Mouse (Mus musculus): ENCODE results near the gene Arpp21.

Arpp21 gene

GRCm38 (mm10) chr9:112178438-112178837, 57.3 kb downstream of the Arpp21 start:
- no peak for DNase-seq (ENCODE audit: low spot score in 2 of 2)

- no peak for DNase-seq (ENCODE audit: low spot score in 2 of 2)
These were observed 58.2 kb downstream of the Arpp21 start for GRCm38 (mm10) chr9:112177569-112177968.

- no peak for DNase-seq (ENCODE audit: low spot score in 2 of 2)
These were observed 59.4 kb downstream of the Arpp21 start for GRCm38 (mm10) chr9:112176317-112176716.

DNA sequence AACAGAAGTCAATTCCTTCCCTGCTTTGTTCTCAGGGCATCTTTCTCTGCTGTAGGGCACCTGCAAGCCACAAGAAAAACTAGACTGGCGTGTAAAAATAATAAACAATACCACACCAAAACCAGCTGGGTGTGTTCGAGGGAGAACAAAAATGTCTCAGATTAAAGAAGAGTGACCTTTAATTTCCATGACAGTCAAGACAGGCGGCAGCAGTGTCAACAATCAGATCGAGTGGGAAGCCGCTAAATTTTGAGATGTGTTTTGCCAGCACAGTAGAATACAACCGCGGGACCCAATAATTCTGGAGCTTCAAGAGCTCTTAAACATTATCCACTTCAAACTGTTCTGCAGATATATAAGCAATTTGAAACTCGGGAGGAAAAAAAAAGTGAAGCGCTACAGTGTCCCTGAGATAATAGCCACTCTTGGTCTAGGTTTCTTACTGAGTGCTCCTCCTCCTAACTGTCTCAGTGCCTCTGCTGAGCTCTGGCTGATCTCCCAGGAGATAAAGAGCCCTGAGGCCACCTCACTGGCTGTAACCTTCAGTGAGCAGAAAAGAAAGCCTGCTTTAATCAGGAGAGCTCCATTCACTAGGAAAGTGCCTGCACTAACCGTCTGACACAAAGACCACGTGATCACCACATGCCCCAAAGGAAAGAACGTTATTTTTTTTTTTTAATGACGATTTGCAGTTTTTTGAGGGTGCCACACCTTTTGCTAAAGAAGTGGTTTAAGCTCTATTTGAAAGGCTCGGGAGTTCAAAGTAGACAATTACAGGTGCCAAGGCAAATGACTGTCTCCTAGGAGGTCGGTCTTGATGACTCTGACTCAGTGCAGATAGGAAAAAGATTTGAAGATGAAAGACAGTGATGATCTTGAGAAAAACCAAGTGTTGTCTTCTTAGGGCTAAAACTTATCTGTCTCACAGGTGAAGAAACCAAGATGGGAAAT, 61.1 kb downstream of the Arpp21 start:
- no peak for DNase-seq (ENCODE audit: low spot score in 2 of 2)

DNA sequence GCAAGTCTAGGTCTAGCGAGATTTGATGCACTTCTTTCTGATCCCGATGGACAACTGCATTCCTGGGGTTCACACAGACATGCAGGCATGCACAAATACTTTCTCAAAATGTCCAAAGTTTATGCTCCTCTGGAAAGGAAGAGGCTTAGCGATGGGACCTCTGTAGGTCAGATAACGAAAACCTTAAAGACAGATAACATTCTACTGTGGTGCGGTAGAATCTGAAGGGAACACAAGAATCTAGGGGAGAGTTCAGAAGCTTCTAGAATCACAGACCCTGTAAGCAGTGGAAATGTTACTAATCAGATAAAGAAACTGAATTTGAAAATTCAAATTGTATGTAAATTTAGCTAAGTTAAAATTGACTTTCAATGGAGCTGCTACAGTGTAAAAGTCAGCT, 62.0 kb downstream of the Arpp21 start:
- no peak for DNase-seq (ENCODE audit: low spot score in 2 of 2)

DNA sequence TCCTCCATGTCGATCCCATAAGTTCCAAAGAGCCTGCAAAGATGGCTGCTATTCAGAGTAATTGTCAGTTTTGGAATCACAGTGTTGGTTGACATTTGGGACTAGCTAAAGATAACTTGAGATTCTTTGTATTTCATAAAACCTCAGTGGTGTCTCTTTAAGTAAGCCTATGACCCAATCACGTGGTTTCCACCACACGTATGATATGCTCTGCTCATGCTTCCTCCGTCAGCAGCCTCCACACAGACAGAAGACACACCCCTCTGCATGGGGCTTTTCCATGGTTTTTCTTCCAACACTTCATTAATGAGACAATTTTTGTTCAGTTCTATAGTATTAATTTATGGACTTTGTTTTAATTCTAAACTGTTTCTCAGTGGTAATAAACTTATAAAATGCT, 71.1 kb downstream of the Arpp21 start:
- DNase-seq (ENCODE audit: low spot score in 2 of 2) = no peak

GRCm38 (mm10) chr9:112160981-112161380, 74.8 kb downstream of the Arpp21 start:
- DNase-seq (ENCODE audit: low spot score in 2 of 2) = no peak

- no peak for DNase-seq (ENCODE audit: low spot score in 2 of 2)
These were observed 81.8 kb downstream of the Arpp21 start for GRCm38 (mm10) chr9:112153972-112154371.

DNA sequence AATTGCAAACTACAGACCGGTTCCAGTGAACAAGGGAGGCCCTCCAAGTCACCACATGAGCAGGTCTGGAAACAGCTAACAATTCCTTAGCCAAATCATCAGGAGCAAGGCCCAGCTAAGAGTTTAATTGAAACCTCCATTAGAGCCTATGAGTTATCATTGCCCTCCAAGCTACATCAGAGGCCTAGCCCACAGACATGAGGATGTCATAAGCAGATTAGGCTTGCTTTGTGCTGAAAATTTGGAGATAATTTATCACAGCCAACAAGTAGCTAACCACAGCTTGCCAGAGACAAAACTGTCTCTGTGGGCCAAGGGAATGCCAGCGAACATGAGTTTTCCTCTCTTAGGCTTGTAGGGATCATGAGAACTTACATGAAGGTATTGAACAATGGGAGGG, 83.0 kb downstream of the Arpp21 start:
- no peak for DNase-seq (ENCODE audit: low spot score in 2 of 2)

DNA sequence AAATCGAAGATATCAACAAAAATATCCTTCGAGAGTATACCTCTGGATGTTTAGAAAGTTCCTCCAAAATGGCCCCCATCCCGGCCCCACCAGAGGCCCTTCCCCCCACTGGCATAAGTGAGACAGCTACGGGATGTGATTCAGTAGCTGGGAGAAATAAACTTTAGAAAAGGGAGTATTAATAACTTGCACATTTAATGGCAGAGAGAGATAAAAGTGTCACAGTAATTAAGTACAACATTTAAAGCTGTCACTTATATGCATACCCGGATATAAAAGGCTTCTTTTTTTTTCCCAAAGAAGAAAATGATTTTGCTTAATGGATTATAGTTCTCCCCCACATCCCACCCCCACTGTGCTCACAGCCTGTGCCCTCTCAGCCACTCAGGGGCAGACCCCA, 84.6 kb downstream of the Arpp21 start:
- no peak for DNase-seq (ENCODE audit: low spot score in 2 of 2)

DNA sequence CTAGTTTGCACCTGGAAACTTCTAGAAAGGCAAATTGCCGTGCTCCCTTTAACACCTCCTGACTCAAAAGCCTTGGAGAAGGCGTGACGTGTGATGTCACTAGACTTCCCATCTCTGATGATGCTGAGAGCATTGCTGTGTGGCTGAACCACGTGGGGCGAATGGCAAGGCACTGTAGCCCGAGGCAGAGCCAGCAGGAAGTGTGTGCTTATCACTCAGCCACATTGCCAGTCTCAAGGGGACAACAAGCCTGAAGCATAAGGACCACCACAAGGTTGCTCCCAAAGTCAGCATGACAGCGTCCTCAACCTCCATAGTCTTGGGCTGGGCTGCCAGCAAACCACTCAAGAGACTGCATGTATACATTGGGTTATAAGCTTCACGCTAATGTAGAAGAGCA, 95.1 kb downstream of the Arpp21 start:
- DNase-seq (ENCODE audit: low spot score in 2 of 2) = no peak

DNA sequence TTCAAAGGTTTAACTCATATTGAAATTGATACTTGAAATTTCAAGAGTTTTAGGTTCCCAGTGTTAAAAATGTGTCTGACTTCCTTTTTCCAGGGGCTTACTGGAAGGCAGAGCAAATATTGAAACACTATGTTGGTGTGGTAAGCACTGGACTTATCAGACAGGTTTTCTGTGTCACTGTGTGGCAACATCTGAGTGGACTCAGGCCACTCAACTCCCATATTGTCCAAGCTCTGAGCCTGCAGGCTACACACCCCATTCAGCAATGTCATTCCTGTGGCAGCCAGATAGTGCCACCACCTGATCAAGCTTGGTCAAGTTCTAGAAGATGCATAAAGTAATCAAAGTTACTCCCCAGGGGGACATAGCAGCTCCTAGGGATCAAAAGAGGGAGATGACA, 97.9 kb downstream of the Arpp21 start:
- no peak for DNase-seq (ENCODE audit: low spot score in 2 of 2)

DNA sequence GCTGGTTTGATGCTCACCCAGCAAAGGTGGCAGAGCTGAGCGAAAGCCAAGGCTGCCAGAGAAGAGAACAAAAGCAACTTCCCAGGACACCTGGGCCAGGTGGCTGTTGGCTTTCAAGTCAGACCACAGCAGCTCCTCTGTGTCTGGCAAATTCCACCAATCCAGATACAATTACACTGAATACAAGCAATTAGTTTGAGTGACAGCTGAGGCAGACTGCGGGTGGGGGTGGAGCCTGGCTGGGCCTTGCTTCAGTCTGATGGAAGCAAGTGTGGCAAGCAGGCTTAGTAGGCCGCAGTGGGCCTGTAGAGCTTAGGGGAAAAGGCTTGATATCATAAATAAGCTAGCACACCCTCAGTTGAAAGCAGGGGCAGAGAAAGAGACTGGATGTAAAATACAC, 104.9 kb downstream of the Arpp21 start:
- no peak for DNase-seq (ENCODE audit: low spot score in 2 of 2)

DNA sequence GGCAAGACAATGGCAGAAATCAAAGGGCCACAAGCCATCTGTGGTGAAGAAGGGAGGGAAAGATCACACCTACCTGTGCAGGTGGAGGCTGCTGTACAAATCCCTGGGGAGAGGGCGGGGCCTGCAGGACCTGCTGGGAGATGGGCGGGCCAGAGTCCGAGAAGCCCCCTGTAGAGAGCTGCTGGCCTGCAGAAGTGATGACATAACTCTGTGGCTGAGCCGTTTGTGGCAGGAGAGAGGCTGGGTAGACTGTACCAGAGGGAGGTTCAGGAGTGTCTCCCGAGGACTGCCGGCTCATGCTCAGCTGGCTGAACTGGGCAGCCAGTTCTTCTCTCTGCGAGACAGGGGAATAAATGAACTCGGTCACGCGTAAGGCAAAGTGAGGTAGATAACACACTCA, 111.1 kb downstream of the Arpp21 start:
- no peak for DNase-seq (ENCODE audit: low spot score in 2 of 2)

GRCm38 (mm10) chr9:112124184-112124583, 111.6 kb downstream of the Arpp21 start:
- DNase-seq (ENCODE audit: low spot score in 2 of 2) = no peak

- DNase-seq (ENCODE audit: low spot score in 2 of 2) = no peak
These were observed 112.3 kb downstream of the Arpp21 start for GRCm38 (mm10) chr9:112123421-112123828.

DNA sequence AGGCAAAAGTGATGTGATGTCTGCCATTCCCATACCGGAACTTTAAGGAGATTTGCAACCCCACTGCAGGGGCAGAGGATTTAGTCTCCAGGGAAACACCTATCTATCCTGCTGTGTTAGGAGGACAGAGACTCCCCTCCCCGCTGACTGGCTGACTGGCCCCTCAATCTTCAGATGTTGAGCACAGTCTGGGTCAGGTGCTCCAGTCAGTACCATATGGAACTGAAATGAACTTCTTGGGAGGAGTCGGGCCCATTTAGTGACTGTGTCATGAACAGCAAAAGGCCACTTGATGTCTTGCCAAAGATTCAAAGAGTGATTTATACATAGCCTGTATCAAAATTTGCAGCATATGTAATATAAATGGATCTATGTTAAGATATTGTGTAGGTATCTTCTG, 116.2 kb downstream of the Arpp21 start:
- no peak for DNase-seq (ENCODE audit: low spot score in 2 of 2)

- DNase-seq (ENCODE audit: low spot score in 2 of 2) = no peak
These were observed 116.7 kb downstream of the Arpp21 start for GRCm38 (mm10) chr9:112119106-112119433.

DNA sequence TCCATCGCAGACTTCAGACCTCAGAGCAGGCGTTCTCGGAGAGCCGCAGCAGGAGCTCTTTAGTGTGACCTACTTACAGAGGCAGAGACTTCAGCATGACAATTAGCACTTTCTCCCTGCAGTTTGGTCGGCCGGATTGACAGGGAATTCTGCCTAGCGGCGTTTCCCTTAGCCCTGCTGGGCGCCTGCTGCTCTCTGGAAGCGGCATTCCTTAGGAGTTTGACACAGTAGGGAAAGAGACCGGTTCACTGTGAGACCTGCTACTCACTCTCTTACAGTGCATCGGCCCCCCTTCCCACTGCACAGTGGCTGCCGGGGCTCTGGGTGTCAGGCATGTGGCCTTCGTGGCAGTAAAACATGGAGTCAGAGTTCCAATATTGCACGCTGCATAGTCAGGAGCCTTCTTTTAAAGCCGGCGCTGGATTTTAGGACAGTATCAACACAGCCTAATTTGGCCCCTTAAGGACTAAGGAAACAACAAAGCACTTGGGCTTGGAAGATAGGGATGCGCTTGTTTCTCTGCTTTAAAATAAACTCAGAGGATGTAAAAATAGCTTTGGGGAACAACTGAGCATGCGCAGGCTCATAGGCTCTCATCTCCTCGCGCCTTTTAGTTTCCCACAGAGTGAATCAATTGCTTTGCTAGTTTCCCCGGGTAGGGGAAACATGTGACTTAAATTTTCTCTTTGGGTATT, 117.2 kb downstream of the Arpp21 start:
- DNase-seq (ENCODE audit: low spot score in 2 of 2) = no peak

GRCm38 (mm10) chr9:112117632-112118410, 117.9 kb downstream of the Arpp21 start:
- no peak for DNase-seq (ENCODE audit: low spot score in 2 of 2)

- DNase-seq (ENCODE audit: low spot score in 2 of 2) = no peak
These were observed 124.1 kb downstream of the Arpp21 start for GRCm38 (mm10) chr9:112111610-112112009.

DNA sequence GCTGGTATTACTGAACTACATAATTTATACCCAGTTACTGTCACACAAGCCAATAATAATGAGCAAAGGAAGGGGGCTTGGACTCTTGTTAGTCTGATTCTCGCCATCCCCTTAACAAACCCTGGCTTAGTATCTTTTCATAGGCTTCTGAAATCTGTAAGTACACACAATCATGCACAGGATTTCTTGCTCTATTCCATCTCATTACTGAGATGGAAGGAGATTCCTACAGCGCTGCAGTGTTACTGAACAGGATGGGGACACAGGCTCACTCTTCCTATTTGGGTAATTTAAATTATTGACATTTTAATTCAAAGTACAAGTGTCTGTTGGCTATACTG, 132.9 kb downstream of the Arpp21 start:
- DNase-seq (ENCODE audit: low spot score in 2 of 2) = no peak
